Mouse (Mus musculus): ENCODE measurements at regions not wholly inside any gene's neighbourhood (a gene's known extent, or its start where the extent isn't known, plus 50 kb on each side); places are given as distances from the start of the nearest gene placed in this dataset.

DNA sequence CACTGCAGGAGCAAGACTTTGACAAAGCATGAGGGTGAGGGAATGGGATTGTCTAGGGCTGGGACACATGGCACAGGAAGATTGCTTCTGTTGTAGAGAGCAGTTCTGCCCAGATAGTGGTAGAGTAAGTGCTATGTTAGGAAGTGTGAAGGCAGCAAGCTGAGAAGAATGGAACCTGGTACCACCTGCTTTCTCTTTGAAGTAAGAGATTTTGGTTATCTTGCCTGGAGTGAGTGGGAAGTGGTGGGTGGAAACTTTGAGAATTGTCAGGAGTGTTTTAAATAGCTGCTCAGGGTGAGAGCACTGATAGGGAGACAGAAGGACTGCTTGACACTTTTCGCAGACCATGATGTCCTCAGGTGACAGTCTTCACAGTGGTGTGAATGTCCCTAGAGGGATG lies 81.0 kb upstream of the Fam49a start:
- Histone ChIP-seq H3K4me3 (ENCODE audit: insufficient read depth, low read depth, low read length) (no peak overlapping the region), H3K9ac (ENCODE audit: low read depth, low read length) (no peak overlapping the region), H3K27ac (replicated peaks; ENCODE audit: insufficient read depth, low read depth, low read length) (no peak overlapping the region), H3K4me1 (ENCODE audit: control insufficient read depth, insufficient read depth, low read length) (peaks cover 4% of the 10 kb centered on the region; the same call in 1 of the 2 replicates), H3K36me3 (ENCODE audit: control insufficient read depth, insufficient read depth, low read length) (no peaks in the 10 kb centered on the region), H3K79me2 (ENCODE audit: control insufficient read depth, insufficient read depth, low read length) (no peaks in the 10 kb centered on the region), H3K27me3 (ENCODE audit: control insufficient read depth, insufficient read depth, low read length) (no peaks in the 10 kb centered on the region)
- DNase-seq (ENCODE audit: extremely low read depth, low read depth, low spot score), result no peak
- TF ChIP-seq POLR2A (IDR thresholded peaks at IDR 0.05; ENCODE audit: extremely low read depth, insufficient read depth, low read length) (no peak), CTCF (IDR thresholded peaks at IDR 0.05; ENCODE audit: low read depth, low read length) (no peak)
- WGBS, result 86% methylated on average over 1 of the region's 1 CpGs

DNA sequence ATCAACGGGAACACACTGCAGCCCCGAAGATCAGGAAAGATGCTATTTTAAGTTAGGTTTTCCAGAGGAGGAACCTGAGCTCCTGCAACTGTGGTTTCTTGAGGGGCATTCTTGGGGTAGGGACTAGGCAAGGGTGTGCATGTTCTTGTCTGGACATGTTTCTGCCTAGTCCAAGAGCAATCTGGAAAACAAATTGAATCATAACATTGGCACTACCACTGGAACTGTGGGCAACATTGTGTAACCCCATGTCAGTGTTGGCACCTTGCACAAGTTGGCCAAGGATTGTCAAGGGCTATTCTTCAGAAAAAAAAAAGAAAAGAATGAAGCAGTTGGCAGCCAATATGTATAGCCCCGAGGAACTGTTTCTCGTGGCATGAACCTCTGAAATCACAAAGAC lies 80.3 kb upstream of the Fam49a start:
- no peak for TF ChIP-seq POLR2A (IDR thresholded peaks at IDR 0.05; ENCODE audit: extremely low read depth, insufficient read depth, low read length)
- no peak for TF ChIP-seq CTCF (IDR thresholded peaks at IDR 0.05; ENCODE audit: low read depth, low read length)
- 91% methylated on average over 4 of the region's 4 CpGs for WGBS

GRCm38 (mm10) chr12:12186353-12186752 lies 75.6 kb upstream of the Fam49a start:
- 88% methylated on average over 2 of the region's 2 CpGs for WGBS
- TF ChIP-seq POLR2A (IDR thresholded peaks at IDR 0.05; ENCODE audit: extremely low read depth, insufficient read depth, low read length) (no peak), CTCF (IDR thresholded peaks at IDR 0.05; ENCODE audit: low read depth, low read length) (no peak)
- H3K36me3 ChIP-seq (ENCODE audit: control insufficient read depth, insufficient read depth, low read length), result no peaks in the 10 kb centered on the region

More for the DNA sequence above, 80.3 kb upstream of the Fam49a start:
- H3K36me3 ChIP-seq (ENCODE audit: control insufficient read depth, insufficient read depth, low read length), result no peaks in the 10 kb centered on the region
- H3K4me1 ChIP-seq (ENCODE audit: control insufficient read depth, insufficient read depth, low read length), result no peaks in the 10 kb centered on the region
- H3K27me3 ChIP-seq (ENCODE audit: control insufficient read depth, insufficient read depth, low read length), result no peaks in the 10 kb centered on the region
- H3K9ac ChIP-seq (ENCODE audit: low read depth, low read length), result no peak overlapping the region
- no peak for DNase-seq (ENCODE audit: extremely low read depth, low read depth, low spot score)
- H3K4me3 ChIP-seq (ENCODE audit: insufficient read depth, low read depth, low read length), result no peak overlapping the region
- no peaks in the 10 kb centered on the region for H3K79me2 ChIP-seq (ENCODE audit: control insufficient read depth, insufficient read depth, low read length)
- no peak overlapping the region for H3K27ac ChIP-seq (replicated peaks; ENCODE audit: insufficient read depth, low read depth, low read length)

DNA sequence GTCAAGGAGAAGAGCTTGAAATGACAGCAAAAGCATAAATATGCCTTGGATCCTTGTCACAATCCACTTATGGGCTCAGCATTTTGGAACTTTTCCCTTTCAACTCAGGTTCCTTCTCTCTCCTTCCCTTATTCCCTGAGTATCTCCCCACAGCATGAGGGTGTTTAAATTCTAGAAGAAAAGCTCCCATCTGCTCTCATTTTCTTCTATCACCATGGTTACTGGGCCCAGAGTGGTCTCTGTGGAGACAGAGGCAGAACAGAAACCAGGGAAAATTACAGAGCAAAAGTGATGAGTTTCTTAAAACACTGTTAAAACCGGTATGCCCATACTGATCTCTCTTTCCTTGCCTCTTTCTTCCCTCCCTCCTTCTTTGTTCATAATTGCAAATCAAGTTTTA lies 66.9 kb upstream of the Fam49a start:
- Histone ChIP-seq H3K27ac (replicated peaks; ENCODE audit: insufficient read depth, low read depth, low read length) (no peak overlapping the region), H3K27me3 (ENCODE audit: control insufficient read depth, insufficient read depth, low read length) (no peaks in the 10 kb centered on the region), H3K4me3 (ENCODE audit: insufficient read depth, low read depth, low read length) (no peak overlapping the region), H3K4me1 (ENCODE audit: control insufficient read depth, insufficient read depth, low read length) (no peaks in the 10 kb centered on the region), H3K9ac (ENCODE audit: low read depth, low read length) (no peak overlapping the region), H3K36me3 (ENCODE audit: control insufficient read depth, insufficient read depth, low read length) (no peaks in the 10 kb centered on the region), H3K79me2 (ENCODE audit: control insufficient read depth, insufficient read depth, low read length) (no peaks in the 10 kb centered on the region)
- 77% methylated on average over 1 of the region's 1 CpGs for WGBS
- no peak for DNase-seq (ENCODE audit: extremely low read depth, low read depth, low spot score)
- TF ChIP-seq CTCF (IDR thresholded peaks at IDR 0.05; ENCODE audit: low read depth, low read length), result no peak

More at GRCm38 (mm10) chr12:12186353-12186752, 75.6 kb upstream of the Fam49a start:
- H3K4me1 ChIP-seq (ENCODE audit: control insufficient read depth, insufficient read depth, low read length), result no peaks in the 10 kb centered on the region
- no peak overlapping the region for H3K9ac ChIP-seq (ENCODE audit: low read depth, low read length)
- DNase-seq (ENCODE audit: extremely low read depth, low read depth, low spot score), result no peak
- no peaks in the 10 kb centered on the region for H3K27me3 ChIP-seq (ENCODE audit: control insufficient read depth, insufficient read depth, low read length)
- H3K4me3 ChIP-seq (ENCODE audit: insufficient read depth, low read depth, low read length), result no peak overlapping the region
- H3K27ac ChIP-seq (replicated peaks; ENCODE audit: insufficient read depth, low read depth, low read length), result no peak overlapping the region
- H3K79me2 ChIP-seq (ENCODE audit: control insufficient read depth, insufficient read depth, low read length), result no peaks in the 10 kb centered on the region

GRCm38 (mm10) chr12:12196627-12197026 lies 65.3 kb upstream of the Fam49a start:
- Histone ChIP-seq H3K27ac (replicated peaks; ENCODE audit: insufficient read depth, low read depth, low read length) (no peak overlapping the region), H3K4me3 (ENCODE audit: insufficient read depth, low read depth, low read length) (no peak overlapping the region), H3K27me3 (ENCODE audit: control insufficient read depth, insufficient read depth, low read length) (no peaks in the 10 kb centered on the region), H3K36me3 (ENCODE audit: control insufficient read depth, insufficient read depth, low read length) (no peaks in the 10 kb centered on the region), H3K4me1 (ENCODE audit: control insufficient read depth, insufficient read depth, low read length) (no peaks in the 10 kb centered on the region), H3K9ac (ENCODE audit: low read depth, low read length) (no peak overlapping the region), H3K79me2 (ENCODE audit: control insufficient read depth, insufficient read depth, low read length) (no peaks in the 10 kb centered on the region)
- 84% methylated on average over 3 of the region's 3 CpGs for WGBS
- no peak for DNase-seq (ENCODE audit: extremely low read depth, low read depth, low spot score)
- TF ChIP-seq POLR2A (IDR thresholded peaks at IDR 0.05; ENCODE audit: extremely low read depth, insufficient read depth, low read length) (no peak), CTCF (IDR thresholded peaks at IDR 0.05; ENCODE audit: low read depth, low read length) (no peak)

- no peak overlapping the region for H3K9ac ChIP-seq (ENCODE audit: low read depth, low read length)
- TF ChIP-seq CTCF (IDR thresholded peaks at IDR 0.05; ENCODE audit: low read depth, low read length) (no peak), POLR2A (IDR thresholded peaks at IDR 0.05; ENCODE audit: extremely low read depth, insufficient read depth, low read length) (no peak)
- no peaks in the 10 kb centered on the region for H3K79me2 ChIP-seq (ENCODE audit: control insufficient read depth, insufficient read depth, low read length)
- no peak overlapping the region for H3K27ac ChIP-seq (replicated peaks; ENCODE audit: insufficient read depth, low read depth, low read length)
- WGBS, result 47% methylated on average over 1 of the region's 1 CpGs
- no peaks in the 10 kb centered on the region for H3K4me1 ChIP-seq (ENCODE audit: control insufficient read depth, insufficient read depth, low read length)
- no peaks in the 10 kb centered on the region for H3K36me3 ChIP-seq (ENCODE audit: control insufficient read depth, insufficient read depth, low read length)
- no peaks in the 10 kb centered on the region for H3K27me3 ChIP-seq (ENCODE audit: control insufficient read depth, insufficient read depth, low read length)
- H3K4me3 ChIP-seq (ENCODE audit: insufficient read depth, low read depth, low read length), result no peak overlapping the region
- no peak for DNase-seq (ENCODE audit: extremely low read depth, low read depth, low spot score)
Measured at GRCm38 (mm10) chr12:12208216-12208615, 53.7 kb upstream of the Fam49a start.

Measured in liver, adult 2 months (tissue).